Mouse (Mus musculus) R1 (cell line): Measurements from ENCODE around the gene Gabrr2.

Experiments used
- DNase-seq: peaks from one replicate; pipeline ENCODE4 v3.0.0-alpha.2; 2018; ENCODE audit warnings: low read depth, low spot score

Gabrr2 gene

DNA sequence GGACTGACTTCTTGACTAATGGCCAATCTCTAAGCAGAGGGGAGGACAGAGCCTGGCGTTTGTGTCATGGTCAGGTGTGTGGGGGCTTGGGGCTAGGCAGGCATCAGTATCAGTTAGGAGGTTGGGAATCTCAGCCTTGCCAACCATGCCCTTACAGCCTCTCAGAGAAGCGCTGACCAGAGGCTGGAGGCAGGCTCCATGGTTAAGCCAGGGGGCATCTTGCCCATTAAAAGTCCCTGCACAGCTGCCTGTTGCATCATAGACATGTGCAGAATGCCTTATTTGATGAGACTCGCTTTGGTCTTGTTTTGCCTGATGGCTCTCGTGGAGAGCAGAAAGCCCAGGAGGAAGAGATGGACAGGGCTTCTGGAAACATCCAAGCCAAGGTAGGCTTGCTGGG lies at the start of gene Gabrr2:
Gene Gabrr2 (plus strand): TSS at position 19 of the 400 bp plus-strand sequence.
- DNase-seq: no peak

GRCm38 (mm10) chr4:33018361-33018999 lies 44.3 kb upstream of the Gabrr2 start:
- DNase-seq: peak; percentile 88

DNA sequence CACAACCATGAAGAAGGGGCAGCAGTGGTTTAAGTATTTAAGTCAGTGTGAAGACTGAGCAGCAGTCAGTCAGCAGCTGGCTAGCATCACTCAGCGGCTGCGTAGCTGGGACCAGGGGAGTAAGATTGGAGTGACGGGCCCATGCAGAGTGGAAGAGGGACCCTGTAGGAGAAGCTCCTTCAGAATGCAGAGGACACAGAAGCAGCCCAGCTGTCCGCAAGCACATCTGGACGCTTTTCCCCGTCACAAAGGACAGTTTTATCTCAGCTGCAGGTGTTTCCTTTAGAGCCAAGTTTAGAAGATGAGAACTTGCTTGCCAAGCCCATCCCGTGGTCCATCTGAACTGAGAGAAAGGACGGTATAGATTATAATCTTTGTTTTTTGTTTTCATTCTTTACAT lies 38.4 kb upstream of the Gabrr2 start:
- no peak for DNase-seq

GRCm38 (mm10) chr4:33029104-33029503 lies 33.7 kb upstream of the Gabrr2 start:
- no peak for DNase-seq

- DNase-seq: peak; percentile 57
These were observed 32.3 kb upstream of the Gabrr2 start for GRCm38 (mm10) chr4:33030264-33031194.

GRCm38 (mm10) chr4:33031195-33031960 lies 31.4 kb upstream of the Gabrr2 start, which contains the start of gene Ube2j1:
Gene Ube2j1 (plus strand): TSS chr4:33031416.
- peak; percentile 58 for DNase-seq

DNA sequence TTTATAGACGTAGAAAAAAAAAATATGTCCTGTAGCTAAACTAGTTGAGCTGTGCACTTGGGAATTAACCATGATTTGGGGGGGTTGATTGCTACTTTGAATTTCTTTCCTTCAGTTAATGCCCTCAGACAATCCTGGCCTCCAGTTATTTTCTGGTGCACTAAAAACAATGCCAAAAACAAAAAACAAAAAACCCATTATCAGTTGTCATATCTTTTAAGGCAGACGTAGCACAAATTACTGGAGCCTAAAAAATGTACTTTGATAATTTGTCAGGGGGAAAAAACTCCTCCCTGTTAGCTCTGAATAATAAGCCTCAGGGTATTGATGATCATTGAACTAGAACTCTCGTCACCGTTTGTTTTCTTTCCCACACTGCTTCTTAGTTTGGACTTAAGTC lies 30.8 kb upstream of the Gabrr2 start:
- no peak for DNase-seq

DNA sequence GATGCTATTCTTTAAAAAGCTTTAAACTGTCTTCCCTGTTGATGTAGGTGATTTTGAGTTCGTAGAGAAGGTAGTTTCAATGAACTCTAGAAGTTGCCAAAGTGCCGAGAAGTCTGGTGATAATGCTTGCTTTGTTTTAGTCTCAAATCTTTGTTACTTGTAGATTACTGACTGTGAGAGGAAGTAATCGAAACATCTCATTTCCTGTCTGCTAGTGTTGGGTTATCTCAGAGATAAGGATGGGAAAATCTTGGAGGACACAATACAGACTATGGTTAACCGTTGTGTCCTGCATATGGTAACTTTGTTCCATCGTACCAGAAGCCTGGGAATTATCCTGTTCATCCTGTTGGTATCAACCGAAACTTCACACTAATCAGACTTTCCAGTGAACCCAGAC lies 29.3 kb upstream of the Gabrr2 start:
- no peak for DNase-seq

DNA sequence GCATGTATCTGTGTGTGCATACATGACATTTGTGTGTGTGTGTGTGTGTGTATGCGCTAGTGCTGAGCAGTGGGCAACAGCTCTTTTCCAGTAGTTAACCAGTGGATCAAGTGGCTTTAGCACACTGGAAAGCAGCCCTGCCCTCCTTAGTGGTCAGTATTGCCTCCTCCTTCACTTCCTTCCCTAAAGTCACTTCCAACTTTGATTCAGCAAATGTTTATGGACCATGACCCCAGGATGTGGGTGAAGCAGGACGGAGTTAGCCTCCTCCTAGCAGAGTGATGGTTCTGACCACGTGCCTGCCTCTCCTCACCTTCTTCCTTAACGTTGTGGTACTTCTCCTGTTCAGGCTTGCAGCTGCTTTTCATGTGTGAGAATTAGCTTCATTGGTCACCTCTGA lies 23.0 kb upstream of the Gabrr2 start:
- no peak for DNase-seq

DNA sequence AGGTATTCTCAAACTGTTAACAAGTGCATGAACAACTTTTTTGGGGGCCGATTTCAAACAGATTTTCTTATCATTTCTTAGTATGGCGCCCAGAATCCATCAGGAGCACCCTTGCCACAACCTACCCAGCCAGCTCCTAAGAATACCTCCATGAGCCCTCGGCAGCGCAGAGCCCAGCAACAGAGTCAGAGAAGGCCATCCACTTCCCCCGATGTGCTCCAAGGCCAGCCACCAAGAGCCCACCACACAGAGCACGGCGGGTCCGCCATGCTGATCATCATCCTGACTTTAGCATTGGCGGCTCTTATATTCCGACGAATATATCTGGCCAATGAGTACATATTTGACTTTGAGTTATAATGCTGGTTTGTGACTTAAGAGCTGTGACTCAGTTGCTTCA lies 13.2 kb upstream of the Gabrr2 start:
- no peak for DNase-seq

- DNase-seq: no peak
These were observed 10.7 kb upstream of the Gabrr2 start for GRCm38 (mm10) chr4:33052055-33052454.

DNA sequence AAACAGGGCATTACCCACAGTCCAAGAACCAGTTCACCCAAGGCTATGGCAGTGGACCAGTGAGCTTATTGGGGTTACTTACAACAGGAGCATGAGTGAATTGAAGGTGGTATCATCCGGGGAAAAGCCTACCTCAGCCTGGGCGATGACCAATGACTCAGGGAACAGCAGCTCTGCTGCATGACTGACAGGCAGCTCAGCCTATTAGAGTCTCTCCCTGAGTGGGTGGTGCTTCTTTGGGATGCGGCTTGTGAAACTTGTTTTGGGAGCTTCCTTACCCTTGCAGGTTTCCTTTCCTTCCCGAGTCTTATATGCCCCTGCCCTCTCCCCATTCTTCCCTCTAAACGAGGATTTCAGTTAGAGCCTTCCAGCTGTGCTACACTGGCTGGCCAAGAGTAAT lies 10.1 kb upstream of the Gabrr2 start:
- DNase-seq: peak; percentile 92

GRCm38 (mm10) chr4:33054426-33054825 lies 8.4 kb upstream of the Gabrr2 start:
- DNase-seq: no peak

GRCm38 (mm10) chr4:33056317-33056716 lies 6.5 kb upstream of the Gabrr2 start:
- no peak for DNase-seq

DNA sequence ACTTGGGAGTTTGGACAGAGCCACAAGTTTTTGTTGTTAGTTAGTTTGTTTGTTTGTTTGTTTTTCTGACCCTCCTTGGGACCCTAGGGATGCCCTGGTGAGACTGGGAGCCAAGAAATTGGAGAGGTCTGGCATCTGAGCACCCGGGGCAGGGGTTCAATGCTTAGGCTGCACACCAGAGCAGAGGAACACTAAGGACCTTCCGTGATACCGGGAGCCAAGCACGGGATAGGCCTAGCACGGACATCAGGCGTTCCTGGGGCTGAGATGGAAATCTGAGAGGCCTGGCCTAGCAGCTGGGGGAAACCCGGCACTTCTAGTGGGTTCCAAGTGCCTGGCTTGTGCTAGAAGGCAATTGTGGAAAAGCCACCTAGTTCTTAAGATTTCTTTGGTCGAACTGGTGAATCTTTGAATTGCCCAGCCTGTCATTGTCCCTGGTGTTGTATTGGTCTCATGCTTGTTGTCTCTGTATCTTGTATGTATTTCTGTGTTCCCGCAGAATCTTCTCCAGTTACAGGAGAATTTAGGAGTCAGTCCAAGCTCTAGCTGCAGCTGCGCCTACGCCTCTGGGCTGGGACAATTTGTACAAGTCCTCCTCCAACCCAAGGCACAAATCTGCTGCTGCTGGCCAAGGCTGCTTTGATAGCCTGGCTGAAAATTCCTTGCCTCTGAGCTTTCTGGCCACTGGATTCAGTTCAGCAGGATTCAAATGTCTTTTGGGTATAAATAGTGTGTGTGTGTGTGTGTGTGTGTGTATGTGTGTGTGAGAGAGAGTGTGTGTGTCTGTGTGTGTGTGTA lies 4.7 kb upstream of the Gabrr2 start:
- DNase-seq: no peak

GRCm38 (mm10) chr4:33061158-33061557 lies 1.6 kb upstream of the Gabrr2 start:
- DNase-seq: no peak

- DNase-seq: no peak
These were observed 2.2 kb downstream of the Gabrr2 start for GRCm38 (mm10) chr4:33064986-33065385.

DNA sequence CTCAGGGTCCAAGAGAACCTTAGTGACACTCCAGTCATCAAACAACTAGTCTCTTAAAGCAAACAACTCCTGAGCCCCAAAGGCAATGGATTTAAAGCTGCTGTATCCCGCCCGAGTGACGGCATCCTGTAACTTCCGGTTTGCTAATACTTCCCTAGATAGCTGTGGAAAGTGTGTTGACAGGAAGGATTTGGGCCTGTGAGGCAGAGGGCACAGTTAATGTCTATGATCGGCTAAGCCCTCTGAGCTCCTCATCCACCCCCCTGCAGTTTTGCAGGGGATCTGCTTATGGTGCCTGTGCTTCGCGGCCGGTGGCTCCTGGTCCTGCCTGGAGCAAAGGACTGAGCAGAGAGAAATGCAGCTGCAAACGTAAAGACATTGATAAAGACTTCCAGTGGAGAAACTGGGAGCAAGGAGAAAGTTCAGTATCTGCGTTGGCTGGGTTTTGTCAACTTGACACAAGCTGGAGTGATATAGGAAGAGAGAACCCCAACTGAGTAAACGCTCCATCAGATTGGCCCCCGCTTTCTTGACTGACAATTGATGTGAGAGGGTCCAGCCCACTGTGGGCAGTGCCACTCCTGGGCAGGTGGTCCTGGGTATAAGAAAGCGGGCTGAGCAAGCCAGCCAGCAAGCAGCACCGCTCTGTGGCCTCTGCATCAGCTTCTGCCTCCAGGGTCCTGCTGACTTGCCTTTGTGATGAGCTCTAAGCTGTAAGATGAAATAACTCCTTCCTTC lies 3.6 kb downstream of the Gabrr2 start:
- peak; percentile 23 for DNase-seq

GRCm38 (mm10) chr4:33067331-33067730 lies 4.5 kb downstream of the Gabrr2 start:
- no peak for DNase-seq

DNA sequence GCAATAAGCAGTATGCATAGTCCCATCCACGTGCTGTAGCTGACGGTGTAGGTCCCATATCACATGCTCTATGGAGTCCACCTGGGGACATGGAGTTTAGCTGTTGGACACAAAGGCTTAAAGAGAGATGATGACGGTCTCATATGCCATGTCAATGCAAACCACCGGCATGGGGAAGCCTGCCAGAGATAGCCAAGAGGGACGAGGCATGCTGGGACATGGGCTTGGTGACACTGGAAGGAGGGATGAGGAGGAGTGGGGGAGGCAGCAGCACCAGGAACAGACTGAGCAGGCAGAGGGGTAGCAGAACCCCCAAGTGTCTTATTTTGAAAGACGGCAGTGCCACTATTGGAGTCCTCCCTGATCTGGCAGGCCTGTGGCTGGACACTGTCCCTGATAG lies 5.0 kb downstream of the Gabrr2 start:
- no peak for DNase-seq

- DNase-seq: no peak
These were observed 6.1 kb downstream of the Gabrr2 start for GRCm38 (mm10) chr4:33068894-33069293.
